Mouse (Mus musculus) kidney, postnatal 10 days (tissue): ENCODE data around the gene Diaph3.
"Not testable (repeated sequence)": the region's sequence is repeated elsewhere in the genome, so short reads cannot be mapped to it uniquely, and the experiment has no call there.

Experiments used
- DNase-seq: peaks from one replicate; pipeline ENCODE4 v3.0.0; 2021; ENCODE audit warnings: mixed read lengths

Gene Diaph3

DNA sequence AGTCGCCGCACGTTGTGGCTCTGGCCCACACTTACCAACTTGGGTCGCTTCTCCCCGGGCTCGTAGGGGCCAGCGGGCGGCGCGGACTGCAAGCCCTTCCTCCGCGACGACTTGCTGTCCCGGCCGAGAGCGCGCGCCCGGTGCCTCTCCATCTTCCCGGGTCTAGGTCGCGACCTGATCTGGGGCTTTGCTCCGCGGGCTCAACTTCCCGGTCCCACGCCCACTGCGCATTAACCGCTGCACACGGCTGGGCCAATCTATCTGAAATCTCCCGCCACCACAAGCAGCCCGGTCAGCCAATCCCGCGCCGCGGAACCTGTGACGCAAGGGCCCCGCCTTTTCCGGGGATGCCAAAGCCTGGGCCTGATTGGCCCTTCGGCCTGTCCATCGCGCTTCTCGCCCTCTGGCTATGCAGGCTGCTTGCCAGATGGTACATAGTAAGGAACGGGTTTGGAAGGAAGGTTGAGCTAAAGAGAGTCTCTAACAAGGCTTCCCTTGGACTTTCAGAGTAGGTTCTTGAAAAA is at the start of gene Diaph3:
Gene Diaph3, minus strand, starts transcription at position 273 of the 524 bp plus-strand sequence.
- peak; percentile 99 for DNase-seq

DNA sequence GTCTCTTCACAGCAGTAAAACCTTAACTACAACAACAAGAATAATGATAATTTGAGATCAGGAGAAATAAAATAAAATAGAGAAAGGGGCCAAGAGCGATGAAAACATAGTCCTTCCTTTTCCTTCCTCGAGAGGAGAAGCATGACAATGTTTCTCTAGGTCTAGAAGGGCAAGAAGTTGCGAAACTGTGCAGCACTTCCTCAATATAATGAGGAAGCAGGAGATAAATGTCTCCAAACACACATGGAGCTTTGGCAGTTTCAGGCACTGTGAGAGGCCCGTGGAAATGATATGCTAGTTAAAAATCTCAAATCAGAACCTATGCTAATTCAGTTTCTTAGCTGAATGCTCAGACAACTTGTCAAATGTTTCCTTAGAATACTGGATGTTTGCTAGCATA is 49.6 kb upstream of the Diaph3 start:
- DNase-seq, result no peak

- DNase-seq, result no peak
Observed at GRCm38 (mm10) chr14:87171577-87171976, 30.5 kb upstream of the Diaph3 start.

DNA sequence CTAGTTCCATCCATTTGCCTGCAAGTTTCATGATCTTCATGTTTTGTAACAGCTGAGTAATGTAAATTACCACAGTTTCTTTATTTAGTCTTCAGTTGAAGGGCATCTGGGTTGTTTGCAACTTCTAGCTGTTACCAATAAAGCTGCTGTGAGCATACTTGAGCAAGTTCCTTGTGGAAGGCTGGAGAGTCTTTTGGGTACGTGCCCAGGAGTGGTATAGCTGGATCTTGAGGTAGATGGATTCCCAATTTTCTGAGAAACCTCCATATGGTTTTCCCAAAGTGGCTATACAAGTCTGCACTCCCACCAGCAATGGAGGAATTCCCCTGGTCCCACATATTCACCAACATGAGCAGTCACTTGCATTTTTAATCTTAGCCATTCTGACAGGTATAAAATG is 28.1 kb upstream of the Diaph3 start:
- DNase-seq, result no peak

DNA sequence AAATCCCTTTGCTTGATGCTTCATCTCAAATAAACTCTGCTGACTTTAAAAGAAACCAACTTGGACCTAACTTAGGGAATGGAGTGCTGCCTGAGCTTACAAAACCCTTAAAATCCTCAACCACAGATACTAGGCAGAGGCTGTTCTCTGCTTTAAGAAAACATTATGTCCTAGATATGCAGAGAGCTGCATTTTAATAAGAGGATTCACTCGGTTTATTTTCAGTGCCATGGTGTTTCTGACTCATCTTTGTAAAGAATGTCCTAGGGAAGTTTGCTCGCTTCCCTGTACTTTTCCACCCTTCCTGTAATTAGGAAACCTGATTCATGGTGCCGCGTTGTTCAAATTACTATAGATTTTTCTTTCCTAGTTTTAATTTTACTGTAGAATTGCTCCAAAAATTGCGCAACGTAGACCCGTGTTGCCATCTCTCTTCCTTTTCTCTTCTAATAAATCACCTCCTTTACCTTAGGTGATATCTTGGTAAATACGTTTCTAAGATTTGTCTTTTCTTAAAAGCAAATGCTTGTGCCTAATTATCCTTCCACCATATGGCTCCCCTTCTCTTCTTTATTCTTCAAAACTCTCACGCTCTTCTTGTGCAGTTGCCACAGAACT is 14.7 kb upstream of the Diaph3 start:
- DNase-seq, result no peak

DNA sequence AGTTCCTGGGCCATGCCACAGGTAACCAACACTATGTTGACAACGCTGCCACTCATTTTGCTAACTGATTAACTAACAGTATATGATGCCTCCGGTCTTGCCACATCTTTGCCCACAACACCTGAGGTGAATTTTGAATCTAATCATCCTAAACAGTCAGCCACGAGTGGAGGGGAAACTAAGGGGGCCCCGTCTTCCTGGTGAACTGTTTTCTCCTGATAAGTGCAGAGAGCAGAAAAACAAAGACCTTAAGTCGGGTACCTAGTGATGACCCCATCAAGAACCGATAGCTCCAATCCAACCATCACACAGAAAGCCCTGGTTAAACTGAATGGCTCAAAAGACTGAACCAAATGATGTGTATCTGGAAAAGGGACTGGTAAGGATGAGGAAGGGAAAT is 8.6 kb upstream of the Diaph3 start:
- no peak for DNase-seq

DNA sequence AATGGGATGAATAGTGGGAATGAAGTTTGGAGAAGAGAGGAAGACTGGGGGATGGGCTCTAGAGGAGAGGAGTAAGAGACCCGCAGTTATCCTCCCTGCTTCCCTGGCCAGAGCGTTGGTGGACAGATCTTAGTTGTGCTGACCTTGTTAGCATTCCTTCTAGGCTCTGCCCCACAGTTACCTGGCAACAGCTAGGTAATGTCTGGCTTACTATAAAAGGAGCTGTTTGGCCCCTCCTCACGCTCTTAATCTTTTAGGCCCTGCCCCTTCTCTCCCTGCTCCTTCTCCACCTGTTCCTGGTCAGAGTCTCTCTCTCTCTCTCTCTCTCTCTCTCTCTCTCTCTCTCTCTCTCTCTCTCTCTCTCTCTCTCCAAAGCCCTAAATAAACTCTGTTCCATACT is 5.7 kb upstream of the Diaph3 start:
- DNase-seq, result no peak

GRCm38 (mm10) chr14:87145351-87145750 is 4.3 kb upstream of the Diaph3 start:
- no peak for DNase-seq

DNA sequence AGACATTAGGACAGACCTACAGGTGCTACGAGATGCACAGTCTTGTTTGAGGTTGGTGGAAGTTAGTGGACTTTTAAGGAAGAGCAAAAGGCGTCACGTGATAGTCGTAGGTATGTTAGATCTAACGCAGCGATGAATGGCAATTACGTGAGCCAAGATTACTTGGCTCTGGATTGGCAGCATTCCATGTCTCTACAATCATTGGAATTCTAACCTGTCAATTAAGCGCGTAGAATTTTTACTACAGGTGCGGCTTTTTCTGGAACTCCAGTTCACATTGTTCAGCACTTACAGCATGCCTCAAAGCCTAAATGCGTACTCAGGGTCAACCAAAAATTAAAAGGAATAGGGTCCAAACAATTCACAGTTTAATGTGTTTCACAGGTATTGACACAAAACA is 742 bp upstream of the Diaph3 start:
- no peak for DNase-seq

- no peak for DNase-seq
Observed at GRCm38 (mm10) chr14:87140327-87140962, 590 bp downstream of the Diaph3 start.

DNA sequence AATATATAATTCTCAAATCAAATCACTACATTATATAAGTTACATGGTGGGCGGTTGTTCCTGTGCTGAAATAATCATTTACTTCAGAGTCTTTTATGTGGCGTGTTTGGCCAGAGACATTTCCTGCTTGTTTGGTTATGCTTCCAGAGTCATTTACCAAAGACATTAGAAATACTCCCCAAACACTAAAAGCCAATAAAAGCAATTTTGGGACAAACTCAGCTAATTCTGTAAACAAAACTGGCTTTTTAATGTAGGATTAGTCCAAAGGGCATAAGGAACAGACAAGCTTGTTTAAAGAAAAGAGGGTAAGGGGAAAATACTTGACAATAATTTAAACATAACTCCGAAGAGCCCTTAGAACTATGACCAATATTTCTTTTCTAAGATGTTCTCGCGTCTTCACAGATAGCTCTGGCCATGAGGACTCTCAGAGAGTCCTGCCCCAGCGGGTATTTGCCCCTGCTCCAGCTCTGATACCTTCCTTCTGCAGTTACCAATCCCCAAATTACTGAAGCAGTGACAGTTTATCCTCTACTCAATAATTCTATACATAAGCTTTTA is 14.9 kb downstream of the Diaph3 start:
- no peak for DNase-seq

GRCm38 (mm10) chr14:87125492-87125891 is 15.5 kb downstream of the Diaph3 start:
- no peak for DNase-seq

DNA sequence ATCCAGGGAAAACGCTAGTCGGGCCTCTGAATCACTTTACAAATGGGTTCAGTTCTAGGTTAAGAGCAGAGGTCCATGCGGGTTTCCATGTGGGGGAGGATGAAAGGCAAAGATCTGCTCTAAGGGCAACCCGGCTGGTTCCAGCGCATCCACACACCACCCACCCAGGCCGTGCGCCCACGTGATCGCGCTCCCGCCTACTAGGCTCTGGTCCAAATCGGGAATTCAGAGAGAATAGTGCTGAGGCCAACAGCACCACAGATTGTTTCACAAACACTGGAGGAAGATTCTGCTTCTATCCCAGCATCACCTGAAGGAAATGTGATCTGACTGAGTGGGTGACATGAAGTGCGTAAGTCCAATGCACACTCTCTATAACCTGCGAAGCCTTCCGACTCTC is 17.9 kb downstream of the Diaph3 start:
- no peak for DNase-seq

GRCm38 (mm10) chr14:87121868-87122267 is 19.2 kb downstream of the Diaph3 start:
- DNase-seq, result no peak

GRCm38 (mm10) chr14:87110634-87111033 is 30.4 kb downstream of the Diaph3 start:
- no peak for DNase-seq

DNA sequence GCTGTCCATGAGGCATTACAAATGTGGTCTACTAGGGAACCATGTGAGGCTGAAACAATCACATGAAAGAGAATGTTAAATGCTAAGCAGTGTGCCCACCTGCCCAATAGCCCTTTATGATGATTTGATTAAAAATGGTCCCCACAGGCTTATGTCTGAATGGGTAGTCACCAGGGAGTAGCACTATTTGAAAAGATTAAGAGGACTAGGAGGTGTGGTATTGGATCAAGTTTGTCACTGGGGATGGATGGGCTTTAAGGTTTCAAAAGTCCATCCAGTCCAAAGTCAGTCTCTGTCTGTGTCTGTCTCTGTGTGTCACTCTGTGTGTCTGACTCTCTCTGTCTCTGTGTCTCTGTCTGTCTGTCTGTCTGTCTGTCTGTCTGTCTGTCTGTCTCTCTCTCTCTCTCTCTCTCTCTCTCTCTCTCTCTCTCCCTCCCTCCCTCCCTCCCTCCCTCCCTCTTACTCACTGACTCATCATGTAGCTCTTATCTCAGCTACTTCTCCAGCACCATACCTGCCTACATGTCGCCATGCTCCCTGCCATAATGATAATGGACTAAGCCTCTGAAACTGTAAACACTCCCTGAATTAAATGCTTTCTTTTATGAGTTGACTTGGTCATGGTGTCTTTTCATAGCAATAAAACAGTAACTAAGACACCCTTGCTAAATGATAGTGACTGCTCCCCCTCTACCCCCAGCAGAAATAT is 41.5 kb downstream of the Diaph3 start:
- DNase-seq, result no peak

- no peak for DNase-seq
Observed at GRCm38 (mm10) chr14:87098093-87098492, 42.9 kb downstream of the Diaph3 start.

- no peak for DNase-seq
Observed at GRCm38 (mm10) chr14:87091522-87091921, 49.5 kb downstream of the Diaph3 start.

GRCm38 (mm10) chr14:87091108-87091507 is 49.9 kb downstream of the Diaph3 start:
- DNase-seq, result no peak

DNA sequence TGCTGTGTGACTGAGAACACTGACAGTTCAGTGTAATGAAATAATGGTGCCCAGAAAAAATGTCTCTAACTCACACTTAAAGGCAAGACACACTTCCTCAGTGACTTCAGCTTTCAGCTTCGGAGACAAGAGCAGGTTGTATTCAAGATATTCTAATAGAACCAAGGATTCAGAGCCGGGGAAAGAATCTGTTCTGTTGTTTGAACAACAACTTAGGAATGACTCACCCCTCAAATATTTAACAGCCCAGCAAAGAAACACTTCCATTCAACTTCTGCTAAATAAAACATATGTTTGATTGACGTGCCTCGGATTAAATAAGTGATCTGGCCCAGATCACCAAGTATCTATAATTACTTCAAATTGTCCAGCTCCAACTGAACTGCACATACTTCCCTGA is 52.1 kb downstream of the Diaph3 start:
- DNase-seq, result no peak

- DNase-seq, result no peak
Observed at GRCm38 (mm10) chr14:87088456-87088855, 52.6 kb downstream of the Diaph3 start.

- DNase-seq, result no peak
Observed at GRCm38 (mm10) chr14:87087996-87088395, 53.0 kb downstream of the Diaph3 start.

GRCm38 (mm10) chr14:87084906-87085305 is 56.1 kb downstream of the Diaph3 start:
- not testable (repeated sequence) for DNase-seq

GRCm38 (mm10) chr14:87083911-87084310 is 57.1 kb downstream of the Diaph3 start:
- peak; percentile 10 for DNase-seq
